Mouse (Mus musculus) gastrocnemius, adult 18-20 months (tissue): ENCODE results near the gene Afg1l. TPM values are rescaled to one million over a fixed set of nuclear protein-coding genes. Genes with fewer than 3 reads are reported as not detected.

ENCODE experiments used
- DNase-seq: peaks from one replicate; pipeline ENCODE4 v3.0.0; 2021; ENCODE audit warnings: low spot score
- total RNA-seq, 2 experiments: library from RNA; stranded (reverse); gene quantifications; 2 replicates each; pipeline ENCODE4 v1.2.3; 2021

Afg1l gene
- total RNA-seq, 2 experiments from 2014 or later = 7.6 to 10.2 TPM

GRCm38 (mm10) chr10:42270277-42271083 is 207.9 kb downstream of the Afg1l start:
- peak; percentile 57 for DNase-seq

- DNase-seq = no peak
Observed at GRCm38 (mm10) chr10:42269281-42270025, 208.9 kb downstream of the Afg1l start.

GRCm38 (mm10) chr10:42267811-42268545 is 210.4 kb downstream of the Afg1l start:
- peak; percentile 32 for DNase-seq

GRCm38 (mm10) chr10:42265021-42265689 is 213.2 kb downstream of the Afg1l start:
- no peak for DNase-seq

- peak; percentile 47 for DNase-seq
Observed at GRCm38 (mm10) chr10:42264195-42264594, 214.2 kb downstream of the Afg1l start.

- no peak for DNase-seq
Observed at GRCm38 (mm10) chr10:42263701-42264100, 214.7 kb downstream of the Afg1l start.

Other genes with a start within 250 kb of the Afg1l start
- 10 to 100 TPM; 23.3 to 29.8 TPM for gene Foxo3, start 201.8 kb downstream of the Afg1l start, total RNA-seq
- 100 to 1,000 TPM; 171 to 175 TPM for gene Snx3, start 23.5 kb upstream of the Afg1l start, total RNA-seq
- gene Nr2e1, start 105.1 kb upstream of the Afg1l start, total RNA-seq = not detected
- 10 to 100 TPM; 18.3 to 24.3 TPM for gene Ostm1, start 105.3 kb upstream of the Afg1l start, total RNA-seq